Mouse (Mus musculus): Measurements from ENCODE around the gene Ssbp4.

- TF ChIP-seq POLR2A (IDR thresholded peaks at IDR 0.05; ENCODE audit: control insufficient read depth, extremely low read depth, insufficient read depth, low read length, poor library complexity): no peak
- TF ChIP-seq CTCF (IDR thresholded peaks at IDR 0.05; ENCODE audit: borderline replicate concordance, control insufficient read depth, extremely low read depth, insufficient read depth, low read length, poor library complexity): peak; percentile 69; the same call in 1 of the 2 replicates
These were observed 48.6 kb downstream of the Ssbp4 start for GRCm38 (mm10) chr8:70560096-70560495.
